Mouse (Mus musculus) CD4-positive, CD25-positive, alpha-beta regulatory T cell, adult 9 weeks (primary cell): ENCODE data around the gene Spef1. TPM values are rescaled to one million over a fixed set of nuclear protein-coding genes. Genes with fewer than 3 reads are reported as not detected.

Experiments used
- polyA plus RNA-seq: library from polyadenylated mRNA; unstranded; fragments of 100-300 nt; shearing (Covaris generic); gene quantifications from one replicate; pipeline ENCODE4 v1.2.1, GENCODE M21; 2017

The Spef1 gene
- polyA plus RNA-seq: not detected

GRCm38 (mm10) chr2:131186771-131187601, at the start of gene Spef1, which contains the start of gene Cdc25b:
Gene Spef1, minus strand, starts transcription at chr2:131187282.
Gene Cdc25b, plus strand, starts transcription at chr2:131186949.

GRCm38 (mm10) chr2:131233307-131234126, 46.4 kb upstream of the Spef1 start, which contains the start of gene Mavs:
Gene Mavs, plus strand, starts transcription at chr2:131234063.

GRCm38 (mm10) chr2:131206778-131207177, 19.7 kb upstream of the Spef1 start, which contains the start of gene Ap5s1:
Gene Ap5s1, plus strand, starts transcription at chr2:131207078.

GRCm38 (mm10) chr2:131179990-131180587, 7.0 kb downstream of the Spef1 start, which contains the start of gene Cenpb:
Gene Cenpb, minus strand, starts transcription at chr2:131180067.

GRCm38 (mm10) chr2:131159938-131160581, 27.0 kb downstream of the Spef1 start, which contains the start of gene 1700037H04Rik:
Gene 1700037H04Rik, minus strand, starts transcription at chr2:131160081.

GRCm38 (mm10) chr2:131132930-131133547, 54.0 kb downstream of the Spef1 start, which contains the start of gene Gm11037:
Gene Gm11037, plus strand, starts transcription at chr2:131133497.

GRCm38 (mm10) chr2:131127161-131127730, 59.8 kb downstream of the Spef1 start, which contains the start of gene Hspa12b:
Gene Hspa12b, plus strand, starts transcription at chr2:131127280.

Other genes starting within 250 kb of the Spef1 start
- not detected for gene Gfra4, start 144.2 kb downstream of the Spef1 start, polyA plus RNA-seq
- not detected for gene Adam33, start 123.5 kb downstream of the Spef1 start, polyA plus RNA-seq
- 0.10 TPM for gene Siglec1, start 100.5 kb downstream of the Spef1 start, polyA plus RNA-seq
- gene Hspa12b, start 60.0 kb downstream of the Spef1 start, polyA plus RNA-seq: not detected
- gene Gm11037, start 53.8 kb downstream of the Spef1 start, polyA plus RNA-seq: not detected
- gene 1700037H04Rik, start 27.2 kb downstream of the Spef1 start, polyA plus RNA-seq: 49.0 TPM
- 2.1 TPM for gene Cenpb, start 7.2 kb downstream of the Spef1 start, polyA plus RNA-seq
- gene Cdc25b, start 333 bp downstream of the Spef1 start, polyA plus RNA-seq: 102 TPM
- 25.5 TPM for gene Ap5s1, start 19.8 kb upstream of the Spef1 start, polyA plus RNA-seq
- gene Mavs, start 46.8 kb upstream of the Spef1 start, polyA plus RNA-seq: 32.7 TPM
- 7.5 TPM for gene Pank2, start 75.2 kb upstream of the Spef1 start, polyA plus RNA-seq
- 0.91 TPM for gene Rnf24, start 165.6 kb upstream of the Spef1 start, polyA plus RNA-seq